Mouse (Mus musculus): ENCODE measurements at regions not wholly inside any gene's neighbourhood (a gene's known extent, or its start where the extent isn't known, plus 50 kb on each side); places are given as distances from the start of the nearest gene placed in this dataset.

GRCm38 (mm10) chr4:89361316-89361715 is 50.5 kb upstream of the Cdkn2b start:
- no peak for DNase-seq (ENCODE audit: low spot score in 2 of 2)

Measured in right cerebral cortex, postnatal 10 days (tissue).